Mouse (Mus musculus) liver, embryonic 16.5 days (tissue): Measurements from ENCODE around the gene Ifitm6. TPM values are rescaled to one million over a fixed set of nuclear protein-coding genes. Genes with fewer than 3 reads are reported as not detected.

Source experiments
- ATAC-seq: fragments of 200-750 bp; cut with Nextera tagmentation; 2 replicates; pipeline ENCODE4 v1.8.0; 2017; ENCODE audit warnings: low read depth, mild to moderate bottlenecking, moderate number of reproducible peaks, moderate library complexity
- H3K27ac ChIP-seq: fragments of 300-500 bp; sonication (generic); 2 replicates; pipeline ENCODE4 v1.5.1; 2014; ENCODE audit warnings: mild to moderate bottlenecking, low read length
- H3K27me3 ChIP-seq: fragments of 300-500 bp; sonication (generic); 2 replicates; pipeline ENCODE4 v1.6.1; 2014; ENCODE audit warnings: low read depth, low read length, mixed read lengths; ENCODE audit not compliant: control insufficient read depth, insufficient read depth
- H3K36me3 ChIP-seq: fragments of 300-500 bp; sonication (generic); 2 replicates; pipeline ENCODE4 v1.6.1; 2014; ENCODE audit warnings: mild to moderate bottlenecking; ENCODE audit not compliant: control insufficient read depth, insufficient read depth
- H3K4me1 ChIP-seq: fragments of 300-500 bp; sonication (generic); 2 replicates; pipeline ENCODE4 v1.6.1; 2014; ENCODE audit warnings: low read depth, low read length, mixed read lengths; ENCODE audit not compliant: control insufficient read depth
- H3K4me2 ChIP-seq: fragments of 300-500 bp; sonication (generic); 2 replicates; pipeline ENCODE4 v1.6.1; 2014; ENCODE audit warnings: low read depth, low read length, mixed read lengths
- H3K4me3 ChIP-seq: fragments of 300-500 bp; sonication (generic); 2 replicates; pipeline ENCODE4 v1.5.1; 2014; ENCODE audit warnings: low read depth, mild to moderate bottlenecking, low read length
- H3K9ac ChIP-seq: fragments of 300-500 bp; sonication (generic); 2 replicates; pipeline ENCODE4 v1.6.1; 2014; ENCODE audit warnings: low read depth, low read length
- H3K9me3 ChIP-seq: fragments of 300-500 bp; sonication (generic); replicated peaks from 2 replicates; pipeline ENCODE4 v1.6.1; 2016; ENCODE audit warnings: low read length; ENCODE audit not compliant: control insufficient read depth
- WGBS: fragments of 180-500 bp; shearing (Covaris S2); extraction: QIAGEN DNeasy Blood & Tissue Kit; methylation state at CpG from one replicate; pipeline ENCODE4 v1.1.7; 2014; ENCODE audit not compliant: insufficient replicate concordance; 5-methylcytosine and 5-hydroxymethylcytosine counted together
- polyA plus RNA-seq: library from polyadenylated mRNA; unstranded; fragments of >200 nt; fragmentation: Nextera tagmentation; extraction: Ambion mirVana; gene quantifications from 2 replicates; pipeline ENCODE4 v1.2.1, GENCODE M21; 2015

Ifitm6 gene
- polyA plus RNA-seq, 1 experiment from 2014 or later: 28.4 TPM

GRCm38 (mm10) chr7:141006914-141007313, 10.8 kb downstream of the Ifitm6 start:
- Histone ChIP-seq H3K27me3 (no peaks in the 10 kb centered on the region), H3K4me2 (no peak overlapping the region), H3K27ac (no peak overlapping the region), H3K4me1 (peaks cover 26% of the 10 kb centered on the region), H3K36me3 (no peaks in the 10 kb centered on the region), H3K4me3 (no peak overlapping the region), H3K9me3 (no peaks in the 10 kb centered on the region), H3K9ac (no peak overlapping the region)
- WGBS: 69% methylated on average over 5 of the region's 5 CpGs
- ATAC-seq: no peak

- no peak for ATAC-seq
- H3K4me3 ChIP-seq: no peak overlapping the region
- H3K27ac ChIP-seq: no peak overlapping the region
- H3K9me3 ChIP-seq: no peaks in the 10 kb centered on the region
- H3K27me3 ChIP-seq: no peaks in the 10 kb centered on the region
- no peak overlapping the region for H3K9ac ChIP-seq
- 43% methylated on average over 6 of the region's 6 CpGs for WGBS
- H3K4me2 ChIP-seq: no peak overlapping the region
- peaks cover 22% of the 10 kb centered on the region for H3K4me1 ChIP-seq
- no peaks in the 10 kb centered on the region for H3K36me3 ChIP-seq
These were observed 11.3 kb downstream of the Ifitm6 start for GRCm38 (mm10) chr7:141006446-141006845.

GRCm38 (mm10) chr7:141003248-141004010, 14.3 kb downstream of the Ifitm6 start:
- peaks cover 2% of the 10 kb centered on the region; the same call in 1 of the 2 replicates for H3K4me1 ChIP-seq
- no peak for ATAC-seq
- WGBS: 62% methylated on average over 5 of the region's 5 CpGs

GRCm38 (mm10) chr7:141000881-141001708, 16.6 kb downstream of the Ifitm6 start:
- H3K27me3 ChIP-seq: no peaks in the 10 kb centered on the region
- H3K36me3 ChIP-seq: no peaks in the 10 kb centered on the region
- no peak overlapping the region for H3K27ac ChIP-seq
- ATAC-seq: no peak
- no peaks in the 10 kb centered on the region for H3K9me3 ChIP-seq
- WGBS: 65% methylated on average over 15 of the region's 15 CpGs
- no peak overlapping the region for H3K4me3 ChIP-seq
- H3K9ac ChIP-seq: no peak overlapping the region
- no peaks in the 10 kb centered on the region for H3K4me1 ChIP-seq
- no peak overlapping the region for H3K4me2 ChIP-seq

More at GRCm38 (mm10) chr7:141003248-141004010, 14.3 kb downstream of the Ifitm6 start:
- H3K9me3 ChIP-seq: no peaks in the 10 kb centered on the region
- H3K36me3 ChIP-seq: no peaks in the 10 kb centered on the region
- H3K27me3 ChIP-seq: no peaks in the 10 kb centered on the region
- no peak overlapping the region for H3K4me2 ChIP-seq
- H3K27ac ChIP-seq: no peak overlapping the region
- H3K9ac ChIP-seq: no peak overlapping the region
- no peak overlapping the region for H3K4me3 ChIP-seq

GRCm38 (mm10) chr7:140998853-140999700, 18.6 kb downstream of the Ifitm6 start:
- H3K36me3 ChIP-seq: no peaks in the 10 kb centered on the region
- H3K27ac ChIP-seq: peak overlapping the region; percentile 35; the same call in 1 of the 2 replicates
- no peaks in the 10 kb centered on the region for H3K9me3 ChIP-seq
- ATAC-seq: peak; percentile 27; the same call in 1 of the 2 replicates
- peak overlapping the region; percentile 9; the same call in 1 of the 2 replicates for H3K4me2 ChIP-seq
- no peaks in the 10 kb centered on the region for H3K4me1 ChIP-seq
- H3K4me3 ChIP-seq: peak overlapping the region; percentile 1; the same call in 1 of the 2 replicates
- WGBS: 43% methylated on average over 11 of the region's 11 CpGs
- no peaks in the 10 kb centered on the region for H3K27me3 ChIP-seq
- H3K9ac ChIP-seq: no peak overlapping the region

GRCm38 (mm10) chr7:140997817-140998216, 19.9 kb downstream of the Ifitm6 start:
- no peaks in the 10 kb centered on the region for H3K4me1 ChIP-seq
- H3K36me3 ChIP-seq: no peaks in the 10 kb centered on the region
- no peak overlapping the region for H3K9ac ChIP-seq
- no peaks in the 10 kb centered on the region for H3K27me3 ChIP-seq
- ATAC-seq: no peak
- WGBS: 14% methylated on average over 1 of the region's 1 CpGs
- no peak overlapping the region for H3K27ac ChIP-seq
- no peak overlapping the region for H3K4me2 ChIP-seq
- no peaks in the 10 kb centered on the region for H3K9me3 ChIP-seq
- no peak overlapping the region for H3K4me3 ChIP-seq

GRCm38 (mm10) chr7:140991117-140991689, 26.5 kb downstream of the Ifitm6 start:
- Histone ChIP-seq H3K27ac (no peak overlapping the region), H3K27me3 (no peaks in the 10 kb centered on the region), H3K4me2 (no peak overlapping the region), H3K36me3 (no peaks in the 10 kb centered on the region), H3K9ac (no peak overlapping the region), H3K4me1 (peaks cover 2% of the 10 kb centered on the region), H3K9me3 (no peaks in the 10 kb centered on the region), H3K4me3 (no peak overlapping the region)
- ATAC-seq: no peak
- 30% methylated on average over 14 of the region's 14 CpGs for WGBS

- no peak overlapping the region for H3K9ac ChIP-seq
- no peak overlapping the region for H3K4me2 ChIP-seq
- H3K27ac ChIP-seq: no peak overlapping the region
- no peak for ATAC-seq
- no peaks in the 10 kb centered on the region for H3K36me3 ChIP-seq
- H3K27me3 ChIP-seq: no peaks in the 10 kb centered on the region
- WGBS: 24% methylated on average over 5 of the region's 5 CpGs
- H3K4me1 ChIP-seq: peaks cover 2% of the 10 kb centered on the region
- H3K4me3 ChIP-seq: no peak overlapping the region
- H3K9me3 ChIP-seq: no peaks in the 10 kb centered on the region
These were observed 27.1 kb downstream of the Ifitm6 start for GRCm38 (mm10) chr7:140990622-140991021.
